Mouse (Mus musculus) brown adipose tissue, adult 24 weeks (tissue): ENCODE data around the gene Mpzl2. TPM values are rescaled to one million over a fixed set of nuclear protein-coding genes. Genes with fewer than 3 reads are reported as not detected.

Experiments
- H3K27ac ChIP-seq: fragments of 200-500 bp; replicated peaks from 2 replicates; pipeline ENCODE4 v1.5.1; 2012; ENCODE audit warnings: low read depth, mild to moderate bottlenecking, low read length
- H3K4me1 ChIP-seq: fragments of 200-500 bp; 2 replicates; pipeline ENCODE4 v1.6.1; 2012; ENCODE audit warnings: low read length, mixed read lengths; ENCODE audit not compliant: control insufficient read depth, insufficient read depth, insufficient read length
- H3K4me3 ChIP-seq: fragments of 200-500 bp; 2 replicates; pipeline ENCODE4 v1.5.1; 2012; ENCODE audit warnings: low read depth, mild to moderate bottlenecking, low read length, moderate library complexity; ENCODE audit not compliant: insufficient read depth
- polyA plus RNA-seq: library from polyadenylated mRNA; stranded (reverse); fragments of >200 nt; gene quantifications from 2 replicates; pipeline ENCODE4 v1.2.4, GENCODE M21; 2012; ENCODE audit not compliant: missing spikeins, insufficient read depth, insufficient read length

Mpzl2 gene
- polyA plus RNA-seq, 1 experiment: 57.0 TPM

- no peak overlapping the region for H3K4me3 ChIP-seq
- H3K4me1 ChIP-seq: no peaks in the 10 kb centered on the region
- H3K27ac ChIP-seq: no peak overlapping the region
Measured at GRCm38 (mm10) chr9:45048511-45048910, 8.9 kb downstream of the Mpzl2 start.

- Histone ChIP-seq H3K27ac (no peak overlapping the region), H3K4me1 (no peaks in the 10 kb centered on the region), H3K4me3 (no peak overlapping the region)
Measured at GRCm38 (mm10) chr9:45049731-45050130, 10.1 kb downstream of the Mpzl2 start.

DNA sequence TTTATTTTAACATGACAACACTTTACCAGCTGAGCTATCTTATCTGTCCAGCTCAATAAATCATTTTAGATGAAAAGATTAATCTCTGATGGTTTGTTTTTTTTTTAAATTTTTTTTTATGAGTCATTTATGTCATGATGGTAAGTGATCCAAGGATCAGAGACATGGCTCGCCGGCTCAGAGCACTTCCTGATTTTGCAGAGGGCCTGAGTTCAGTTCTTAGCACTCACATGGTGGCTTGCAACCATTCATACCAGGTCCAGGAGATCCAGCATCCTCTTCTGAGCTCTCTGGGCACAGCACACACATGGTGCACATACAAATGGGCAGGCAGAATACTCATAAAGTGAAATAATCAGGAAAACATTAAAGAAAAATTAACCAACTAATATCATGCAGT, 10.7 kb downstream of the Mpzl2 start:
- no peak overlapping the region for H3K27ac ChIP-seq
- H3K4me3 ChIP-seq: no peak overlapping the region
- H3K4me1 ChIP-seq: no peaks in the 10 kb centered on the region

DNA sequence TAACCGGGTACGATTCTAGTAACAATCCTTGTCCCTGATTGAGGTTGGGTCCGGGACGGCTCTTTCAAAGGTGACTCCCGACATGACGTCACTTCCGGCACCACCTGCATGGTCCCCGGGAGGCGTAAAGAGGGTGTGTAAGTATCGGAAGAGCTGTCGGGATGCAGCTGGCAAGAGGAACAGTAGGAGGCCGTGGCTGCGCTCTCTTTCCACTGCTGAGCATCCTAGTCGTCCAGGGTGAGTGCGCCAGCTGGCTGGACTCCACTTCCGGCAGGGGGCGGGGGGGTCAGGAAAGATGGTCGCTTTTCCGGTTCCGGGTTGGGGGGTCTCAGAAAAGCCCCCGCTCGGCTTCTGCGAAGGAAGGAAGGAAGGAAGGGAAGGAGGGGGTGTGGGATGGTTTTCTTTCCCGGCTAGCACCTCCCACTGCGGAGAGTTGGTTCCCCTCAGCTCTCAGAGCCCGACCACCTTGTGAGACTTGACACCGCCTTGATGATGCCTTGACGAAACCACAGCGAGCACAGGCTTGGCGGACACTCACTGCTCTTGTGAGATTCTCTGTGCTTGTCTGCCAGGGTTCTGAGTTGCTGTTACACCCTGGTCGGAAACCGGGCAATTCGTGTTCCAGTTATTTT, 15.6 kb downstream of the Mpzl2 start, which contains the start of gene Mpzl3:
Mpzl3 (plus strand) TSS at position 105 of the 632 bp plus-strand sequence.
- Histone ChIP-seq H3K27ac (peak within 1 kb of the TSS; percentile 73), H3K4me3 (peak within 1 kb of the TSS; percentile 73), H3K4me1 (no peaks in the 10 kb centered on the region)

DNA sequence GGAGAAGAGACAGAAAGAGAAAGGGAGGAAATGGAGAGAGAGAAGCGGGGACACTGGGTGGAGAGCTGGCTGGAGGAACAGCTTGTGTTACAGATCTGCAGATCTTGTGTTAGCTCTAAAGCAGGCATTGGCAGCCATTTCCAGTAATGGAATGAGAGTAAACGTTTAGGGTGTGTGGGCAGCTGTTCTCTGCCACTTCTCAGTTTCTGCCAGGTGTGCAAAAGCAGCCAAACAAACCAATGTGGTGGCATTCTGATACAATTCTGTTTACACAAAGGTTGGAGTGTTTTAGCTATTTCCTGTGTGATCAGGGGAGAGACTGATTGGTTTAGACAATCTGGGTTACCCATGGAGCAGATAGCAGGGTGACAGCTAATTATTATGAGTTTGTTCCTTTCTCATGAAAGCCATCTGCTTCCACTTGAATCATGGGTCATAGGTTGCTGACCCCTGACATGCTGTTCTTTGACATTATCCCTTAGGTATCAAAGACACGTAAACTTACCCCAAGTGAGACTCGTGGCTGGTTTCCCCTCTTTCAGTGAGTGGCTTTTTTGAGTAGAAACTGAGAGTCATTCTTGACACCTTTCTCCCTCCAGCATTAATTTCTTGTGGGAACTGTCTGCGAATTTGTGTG, 18.8 kb downstream of the Mpzl2 start:
- Histone ChIP-seq H3K4me3 (no peak overlapping the region), H3K4me1 (no peaks in the 10 kb centered on the region), H3K27ac (no peak overlapping the region)

DNA sequence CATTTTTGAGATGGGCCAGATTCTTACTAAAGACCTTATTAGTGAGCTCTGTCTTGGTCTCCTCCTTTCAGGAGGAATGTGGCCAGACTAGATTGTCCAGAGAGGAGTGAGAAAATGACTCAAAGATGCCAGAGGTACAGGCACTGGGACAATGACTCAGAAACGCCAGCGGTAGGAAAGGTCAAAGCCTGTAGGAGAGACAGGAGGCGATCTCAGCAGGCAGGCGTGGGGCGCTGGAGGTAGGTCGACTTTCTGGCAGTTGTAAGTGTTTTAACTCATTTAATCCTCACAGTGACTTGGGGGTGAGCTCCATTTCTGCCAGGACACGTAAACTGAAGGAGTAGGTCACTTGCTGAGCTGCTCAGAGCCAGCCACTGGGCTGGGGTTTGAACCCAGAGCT, 20.6 kb downstream of the Mpzl2 start:
- Histone ChIP-seq H3K4me1 (no peaks in the 10 kb centered on the region), H3K27ac (no peak overlapping the region), H3K4me3 (no peak overlapping the region)

GRCm38 (mm10) chr9:45062677-45063076, 23.1 kb downstream of the Mpzl2 start:
- no peak overlapping the region for H3K4me3 ChIP-seq
- no peak overlapping the region for H3K27ac ChIP-seq
- H3K4me1 ChIP-seq: no peaks in the 10 kb centered on the region

GRCm38 (mm10) chr9:45064421-45064820, 24.8 kb downstream of the Mpzl2 start:
- Histone ChIP-seq H3K4me3 (no peak overlapping the region), H3K4me1 (no peaks in the 10 kb centered on the region), H3K27ac (no peak overlapping the region)

GRCm38 (mm10) chr9:45066735-45067134, 27.1 kb downstream of the Mpzl2 start:
- H3K27ac ChIP-seq: no peak overlapping the region
- H3K4me1 ChIP-seq: no peaks in the 10 kb centered on the region
- no peak overlapping the region for H3K4me3 ChIP-seq

- no peak overlapping the region for H3K27ac ChIP-seq
- no peaks in the 10 kb centered on the region for H3K4me1 ChIP-seq
- no peak overlapping the region for H3K4me3 ChIP-seq
Measured at GRCm38 (mm10) chr9:45071800-45072199, 32.2 kb downstream of the Mpzl2 start.

DNA sequence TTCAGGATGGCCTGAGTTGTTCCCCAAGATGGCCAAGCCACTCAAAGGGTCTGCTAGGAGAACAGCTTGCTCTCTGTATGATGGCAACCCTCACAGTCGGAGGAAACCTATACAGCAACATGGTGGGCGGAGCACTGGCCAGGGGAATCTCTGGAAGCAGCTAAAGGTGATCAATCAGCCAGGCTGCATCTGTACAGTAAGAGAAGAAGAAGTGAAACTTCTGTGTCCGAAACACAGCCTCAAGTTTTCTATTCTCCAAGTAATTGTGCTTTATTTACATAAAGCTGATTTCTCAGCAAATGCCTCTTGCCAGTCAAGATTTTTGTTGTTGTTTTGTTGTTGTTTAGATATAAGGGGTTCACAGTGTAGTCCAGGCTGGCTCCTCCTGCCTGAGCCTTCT, 38.3 kb downstream of the Mpzl2 start:
- Histone ChIP-seq H3K27ac (no peak overlapping the region), H3K4me1 (no peaks in the 10 kb centered on the region), H3K4me3 (no peak overlapping the region)

- Histone ChIP-seq H3K4me3 (no peak within 1 kb of the TSS), H3K27ac (no peak within 1 kb of the TSS), H3K4me1 (no peaks in the 10 kb centered on the region)
Measured at GRCm38 (mm10) chr9:45079011-45079410, 39.4 kb downstream of the Mpzl2 start, which contains the start of gene Jaml. Jaml (plus strand) TSS chr9:45079183.

DNA sequence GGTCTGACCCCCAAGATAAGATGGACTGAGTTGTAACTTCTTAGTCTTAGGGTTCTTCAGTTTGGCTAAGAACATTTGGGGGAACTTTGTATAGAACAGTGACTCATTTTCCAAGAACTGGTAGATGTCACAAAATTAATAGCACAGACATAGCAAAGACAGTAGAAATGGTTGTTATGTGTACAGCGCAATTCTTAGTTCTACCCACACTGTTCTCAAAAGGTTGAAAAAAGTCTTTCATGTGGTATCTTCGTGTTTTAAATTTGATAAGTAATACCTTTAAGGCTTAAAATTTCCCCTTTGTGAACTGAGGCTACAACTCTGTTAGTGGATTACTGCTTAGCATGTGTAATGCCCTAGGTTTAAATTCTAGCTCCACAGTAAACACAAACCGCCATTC, 43.5 kb downstream of the Mpzl2 start:
- Histone ChIP-seq H3K4me3 (no peak overlapping the region), H3K4me1 (no peaks in the 10 kb centered on the region), H3K27ac (no peak overlapping the region)

- H3K4me1 ChIP-seq: no peaks in the 10 kb centered on the region
- H3K4me3 ChIP-seq: no peak overlapping the region
- H3K27ac ChIP-seq: no peak overlapping the region
Measured at GRCm38 (mm10) chr9:45084556-45084955, 45.0 kb downstream of the Mpzl2 start.

DNA sequence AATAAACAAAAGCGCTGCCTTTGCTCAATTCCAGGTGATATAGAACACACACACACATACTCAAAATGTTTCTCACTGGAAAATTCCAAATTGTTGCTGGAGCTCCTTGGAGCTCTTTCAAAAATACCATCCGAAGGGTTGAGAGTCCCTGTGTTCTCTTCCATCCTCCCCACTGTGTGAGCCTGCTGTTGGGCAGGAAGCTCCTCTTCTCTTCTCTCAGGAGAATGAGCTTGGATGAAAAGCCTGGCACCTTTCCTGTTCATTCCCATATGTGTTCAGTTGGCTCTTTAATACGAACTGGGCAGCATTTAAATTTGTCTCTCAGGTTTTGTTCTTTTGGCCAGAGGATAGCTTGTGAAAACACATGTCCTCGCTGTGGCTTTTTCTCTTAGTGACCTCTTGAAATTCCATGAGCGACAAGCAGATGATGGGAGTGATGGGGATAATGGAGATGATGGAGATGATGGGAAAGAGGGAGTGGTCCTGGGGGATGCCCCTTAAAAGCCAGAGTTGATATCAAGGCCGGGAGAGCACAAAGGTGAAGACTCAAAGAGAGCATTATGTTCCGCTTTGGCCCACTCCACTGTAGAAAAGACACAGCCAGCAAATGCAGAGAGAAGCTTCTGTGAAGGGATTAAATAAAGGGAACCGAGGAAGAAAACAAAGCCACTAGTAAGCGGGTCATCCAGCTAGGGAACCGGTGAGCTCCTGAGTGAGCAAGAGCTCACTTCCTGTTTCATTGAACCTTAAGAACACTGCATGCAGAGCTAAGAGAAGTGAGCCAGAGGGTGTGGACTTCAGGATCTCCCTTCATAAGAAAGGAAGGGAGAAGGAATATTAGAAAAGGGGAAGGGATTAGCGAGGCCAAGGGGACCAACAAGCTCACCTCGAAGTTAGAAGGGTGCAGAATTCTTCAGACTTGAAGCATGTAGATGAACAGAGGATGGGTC, 46.4 kb downstream of the Mpzl2 start:
- Histone ChIP-seq H3K4me1 (no peaks in the 10 kb centered on the region), H3K4me3 (no peak overlapping the region), H3K27ac (no peak overlapping the region)
